Mouse (Mus musculus) forebrain, embryonic 13.5 days (tissue): ENCODE results near the gene Cdc26. TPM values are rescaled to one million over a fixed set of nuclear protein-coding genes. Genes with fewer than 3 reads are reported as not detected.

ENCODE experiments used
- ATAC-seq: fragments of 200-750 bp; cut with Nextera tagmentation; 2 replicates; pipeline ENCODE4 v1.8.0; 2017
- H3K27ac ChIP-seq: fragments of 300-500 bp; sonication (generic); 2 replicates; pipeline ENCODE4 v1.5.1; 2015; ENCODE audit warnings: inconsistent platforms, mild to moderate bottlenecking, moderate library complexity
- H3K27me3 ChIP-seq: fragments of 300-500 bp; sonication (generic); 2 replicates; pipeline ENCODE4 v1.6.1; 2015; ENCODE audit warnings: mild to moderate bottlenecking, inconsistent platforms
- H3K36me3 ChIP-seq: fragments of 300-500 bp; sonication (generic); 2 replicates; pipeline ENCODE4 v1.6.1; 2015; ENCODE audit warnings: mild to moderate bottlenecking, inconsistent platforms; ENCODE audit not compliant: poor library complexity, severe bottlenecking
- H3K4me1 ChIP-seq: fragments of 300-500 bp; sonication (generic); 2 replicates; pipeline ENCODE4 v1.6.1; 2015; ENCODE audit warnings: inconsistent platforms
- H3K4me2 ChIP-seq: fragments of 300-500 bp; sonication (generic); 2 replicates; pipeline ENCODE4 v1.6.1; 2015; ENCODE audit warnings: inconsistent platforms, mild to moderate bottlenecking, moderate library complexity
- H3K4me3 ChIP-seq: fragments of 300-500 bp; sonication (generic); 2 replicates; pipeline ENCODE4 v1.5.1; 2015; ENCODE audit warnings: mild to moderate bottlenecking, inconsistent platforms
- H3K9ac ChIP-seq: fragments of 300-500 bp; sonication (generic); 2 replicates; pipeline ENCODE4 v1.6.1; 2015; ENCODE audit warnings: mild to moderate bottlenecking, inconsistent platforms
- H3K9me3 ChIP-seq: fragments of 300-500 bp; sonication (generic); replicated peaks from 2 replicates; pipeline ENCODE4 v1.6.1; 2016; ENCODE audit warnings: inconsistent platforms
- WGBS: fragments of 180-500 bp; shearing (Covaris S2); methylation state at CpG from one replicate; pipeline ENCODE4 v1.1.7; 2015; 5-methylcytosine and 5-hydroxymethylcytosine counted together
- polyA plus RNA-seq: library from polyadenylated mRNA; unstranded; fragments of >200 nt; fragmentation: Nextera tagmentation; extraction: Ambion mirVana; gene quantifications from 2 replicates; pipeline ENCODE4 v1.2.1, GENCODE M21; 2015

Cdc26 gene
- polyA plus RNA-seq, result 144 and 153 TPM in 2 replicates

GRCm38 (mm10) chr4:62408601-62409282 is at the start of gene Cdc26, which contains the start of gene Prpf4:
Gene Cdc26 (minus strand): TSS chr4:62408642.
Gene Prpf4 (plus strand): TSS chr4:62408797.
- H3K27me3 ChIP-seq, result no peaks in the 10 kb centered on the region
- peaks cover 36% of the 10 kb centered on the region for H3K36me3 ChIP-seq
- peak within 1 kb of the TSS; percentile 79 for H3K4me2 ChIP-seq
- peak within 1 kb of the TSS; percentile 91 for H3K9ac ChIP-seq
- peak within 1 kb of the TSS; percentile 76 for H3K27ac ChIP-seq
- WGBS, result under 1% methylated on average over 39 of the region's 39 CpGs
- H3K4me3 ChIP-seq, result peak within 1 kb of the TSS; percentile 79
- no peaks in the 10 kb centered on the region for H3K9me3 ChIP-seq
- peak; percentile 99 for ATAC-seq
- H3K4me1 ChIP-seq, result peaks cover 39% of the 10 kb centered on the region

GRCm38 (mm10) chr4:62454995-62455394 is 46.6 kb upstream of the Cdc26 start:
- Histone ChIP-seq H3K4me3 (no peak overlapping the region), H3K27me3 (no peaks in the 10 kb centered on the region), H3K9ac (no peak overlapping the region), H3K36me3 (peaks cover 7% of the 10 kb centered on the region; the same call in 1 of the 2 replicates), H3K27ac (no peak overlapping the region), H3K9me3 (no peaks in the 10 kb centered on the region), H3K4me1 (no peaks in the 10 kb centered on the region), H3K4me2 (no peak overlapping the region)
- WGBS, result 72% methylated on average over 5 of the region's 5 CpGs
- ATAC-seq, result no peak

- no peak overlapping the region for H3K27ac ChIP-seq
- H3K27me3 ChIP-seq, result no peaks in the 10 kb centered on the region
- no peak overlapping the region for H3K9ac ChIP-seq
- no peak for ATAC-seq
- H3K4me1 ChIP-seq, result no peaks in the 10 kb centered on the region
- H3K9me3 ChIP-seq, result no peaks in the 10 kb centered on the region
- H3K4me3 ChIP-seq, result no peak overlapping the region
- WGBS, result 84% methylated on average over 4 of the region's 4 CpGs
- no peaks in the 10 kb centered on the region for H3K36me3 ChIP-seq
- no peak overlapping the region for H3K4me2 ChIP-seq
These were observed 32.5 kb upstream of the Cdc26 start for GRCm38 (mm10) chr4:62440986-62441385.

- Histone ChIP-seq H3K4me3 (no peak overlapping the region), H3K4me2 (no peak overlapping the region), H3K27me3 (no peaks in the 10 kb centered on the region), H3K36me3 (no peaks in the 10 kb centered on the region), H3K4me1 (no peaks in the 10 kb centered on the region), H3K27ac (no peak overlapping the region), H3K9me3 (no peaks in the 10 kb centered on the region), H3K9ac (no peak overlapping the region)
- WGBS, result 74% methylated on average over 4 of the region's 4 CpGs
- ATAC-seq, result no peak
These were observed 32.1 kb upstream of the Cdc26 start for GRCm38 (mm10) chr4:62440544-62440943.

- Histone ChIP-seq H3K27me3 (no peaks in the 10 kb centered on the region), H3K4me2 (no peak overlapping the region), H3K9ac (no peak overlapping the region), H3K4me3 (no peak overlapping the region), H3K9me3 (no peaks in the 10 kb centered on the region), H3K27ac (no peak overlapping the region), H3K4me1 (no peaks in the 10 kb centered on the region), H3K36me3 (no peaks in the 10 kb centered on the region)
- no peak for ATAC-seq
- 70% methylated on average over 4 of the region's 4 CpGs for WGBS
These were observed 31.4 kb upstream of the Cdc26 start for GRCm38 (mm10) chr4:62439793-62440192.

GRCm38 (mm10) chr4:62437871-62438270 is 29.4 kb upstream of the Cdc26 start:
- H3K9ac ChIP-seq, result no peak overlapping the region
- no peak overlapping the region for H3K27ac ChIP-seq
- WGBS, result 90% methylated on average over 7 of the region's 7 CpGs
- H3K4me1 ChIP-seq, result no peaks in the 10 kb centered on the region
- no peak overlapping the region for H3K4me2 ChIP-seq
- no peaks in the 10 kb centered on the region for H3K27me3 ChIP-seq
- no peak overlapping the region for H3K4me3 ChIP-seq
- no peak for ATAC-seq
- H3K36me3 ChIP-seq, result no peaks in the 10 kb centered on the region
- no peaks in the 10 kb centered on the region for H3K9me3 ChIP-seq

GRCm38 (mm10) chr4:62437256-62437778 is 28.9 kb upstream of the Cdc26 start:
- ATAC-seq, result no peak
- no peak overlapping the region for H3K4me2 ChIP-seq
- no peak overlapping the region for H3K9ac ChIP-seq
- H3K27me3 ChIP-seq, result no peaks in the 10 kb centered on the region
- no peak overlapping the region for H3K27ac ChIP-seq
- WGBS, result 93% methylated on average over 3 of the region's 3 CpGs
- H3K9me3 ChIP-seq, result no peaks in the 10 kb centered on the region
- no peak overlapping the region for H3K4me3 ChIP-seq
- no peaks in the 10 kb centered on the region for H3K36me3 ChIP-seq
- H3K4me1 ChIP-seq, result no peaks in the 10 kb centered on the region

GRCm38 (mm10) chr4:62435081-62435480 is 26.6 kb upstream of the Cdc26 start, which contains the start of gene Rnf183:
Gene Rnf183 (minus strand): TSS chr4:62435252.
- no peak for ATAC-seq
- H3K9me3 ChIP-seq, result no peaks in the 10 kb centered on the region
- no peaks in the 10 kb centered on the region for H3K4me1 ChIP-seq
- 81% methylated on average over 6 of the region's 6 CpGs for WGBS
- no peak within 1 kb of the TSS for H3K27ac ChIP-seq
- H3K36me3 ChIP-seq, result no peaks in the 10 kb centered on the region
- no peak within 1 kb of the TSS for H3K4me3 ChIP-seq
- H3K27me3 ChIP-seq, result no peaks in the 10 kb centered on the region
- H3K4me2 ChIP-seq, result no peak within 1 kb of the TSS
- H3K9ac ChIP-seq, result no peak within 1 kb of the TSS

GRCm38 (mm10) chr4:62433939-62434870 is 25.8 kb upstream of the Cdc26 start:
- H3K9me3 ChIP-seq, result no peaks in the 10 kb centered on the region
- no peaks in the 10 kb centered on the region for H3K36me3 ChIP-seq
- H3K27me3 ChIP-seq, result no peaks in the 10 kb centered on the region
- no peak for ATAC-seq
- H3K4me3 ChIP-seq, result no peak overlapping the region
- no peak overlapping the region for H3K9ac ChIP-seq
- no peaks in the 10 kb centered on the region for H3K4me1 ChIP-seq
- no peak overlapping the region for H3K27ac ChIP-seq
- no peak overlapping the region for H3K4me2 ChIP-seq
- 80% methylated on average over 7 of the region's 7 CpGs for WGBS

- H3K4me3 ChIP-seq, result no peak overlapping the region
- no peaks in the 10 kb centered on the region for H3K27me3 ChIP-seq
- ATAC-seq, result no peak
- no peak overlapping the region for H3K9ac ChIP-seq
- H3K4me2 ChIP-seq, result no peak overlapping the region
- H3K27ac ChIP-seq, result no peak overlapping the region
- H3K36me3 ChIP-seq, result no peaks in the 10 kb centered on the region
- 95% methylated on average over 4 of the region's 4 CpGs for WGBS
- H3K9me3 ChIP-seq, result no peaks in the 10 kb centered on the region
- H3K4me1 ChIP-seq, result no peaks in the 10 kb centered on the region
These were observed 23.1 kb upstream of the Cdc26 start for GRCm38 (mm10) chr4:62431522-62431921.

- Histone ChIP-seq H3K9me3 (no peaks in the 10 kb centered on the region), H3K4me3 (no peak overlapping the region), H3K4me1 (no peaks in the 10 kb centered on the region), H3K4me2 (no peak overlapping the region), H3K9ac (no peak overlapping the region), H3K36me3 (peaks cover 4% of the 10 kb centered on the region), H3K27me3 (no peaks in the 10 kb centered on the region), H3K27ac (no peak overlapping the region)
- ATAC-seq, result no peak
These were observed 22.2 kb upstream of the Cdc26 start for GRCm38 (mm10) chr4:62430678-62431077.

GRCm38 (mm10) chr4:62429616-62430015 is 21.2 kb upstream of the Cdc26 start:
- peaks cover 15% of the 10 kb centered on the region for H3K36me3 ChIP-seq
- H3K9me3 ChIP-seq, result no peaks in the 10 kb centered on the region
- no peaks in the 10 kb centered on the region for H3K4me1 ChIP-seq
- H3K27me3 ChIP-seq, result no peaks in the 10 kb centered on the region
- H3K4me3 ChIP-seq, result no peak overlapping the region
- H3K27ac ChIP-seq, result no peak overlapping the region
- H3K9ac ChIP-seq, result no peak overlapping the region
- no peak overlapping the region for H3K4me2 ChIP-seq
- no peak for ATAC-seq
- WGBS, result 90% methylated on average over 9 of the region's 9 CpGs
